In the genomic region with DNA sequence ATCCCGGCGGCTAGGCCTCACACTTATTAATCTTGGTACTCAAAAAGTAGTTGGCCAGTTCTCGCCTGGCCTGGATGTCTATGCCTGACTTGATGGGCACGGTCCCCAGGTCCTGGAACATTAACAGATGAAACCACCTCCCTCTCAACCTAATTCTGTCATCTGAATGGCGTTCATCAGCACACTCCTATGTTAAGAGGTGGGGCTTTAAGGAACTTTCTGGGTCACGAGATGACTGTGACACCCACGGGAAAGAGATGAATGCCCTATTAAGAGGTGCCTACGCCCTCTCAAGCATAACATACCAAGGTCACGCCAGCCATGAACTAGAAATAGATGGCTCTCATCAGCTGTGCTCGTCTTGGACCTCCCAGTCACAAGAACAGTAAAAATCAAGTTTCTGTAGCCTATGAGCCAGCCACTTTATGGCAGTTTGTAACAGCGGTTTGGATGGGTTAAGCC, we compare ENCODE assay signal across 8 mouse cellular contexts. TPM values are rescaled to one million over a fixed set of nuclear protein-coding genes. Genes with fewer than 3 reads are reported as not detected.
DNase-seq lines count a peak whose midpoint lies in the region; ATAC-seq and TF ChIP-seq lines count a peak whose summit lies in the region.

No protein-coding gene starts in this region.

- no peak for DNase-seq in lung, embryonic 14.5 days
- no peak for DNase-seq in lung, postnatal 36 days
- DNase-seq in heart, postnatal 4 days = peak; percentile 12
- DNase-seq in adrenal gland, postnatal 10 days = no peak
- DNase-seq in left cerebral cortex, adult 11 months (ENCODE audit: low spot score) = no peak
- no peak for DNase-seq in kidney, postnatal 4 days

- 8% methylated on average over 11 of the region's 11 CpGs for WGBS in lung, embryonic 14.5 days
- WGBS in macrophage (ENCODE audit: missing documents) = 31% methylated on average over 11 of the region's 11 CpGs

- peak overlapping the region; percentile 96 for H3K9ac ChIP-seq in lung, embryonic 14.5 days

- peaks cover 42% of the 10 kb centered on the region for H3K79me2 ChIP-seq in macrophage (ENCODE audit: inconsistent target)

- H3K27me3 ChIP-seq in lung, embryonic 14.5 days (ENCODE audit: insufficient read depth, low read length) = no peaks in the 10 kb centered on the region

- TF ChIP-seq CTCF in lung, embryonic 14.5 days (IDR thresholded peaks at IDR 0.05; ENCODE audit: low read depth) = no peak
- no peak for TF ChIP-seq CTCF in bone marrow macrophage, adult 2 months (IDR thresholded peaks at IDR 0.05; ENCODE audit: low read depth, low read length)

- H3K4me3 ChIP-seq in lung, embryonic 14.5 days (ENCODE audit: low read depth, low read length) = peak overlapping the region; percentile 97
- H3K4me3 ChIP-seq in bone marrow macrophage, adult 2 months (ENCODE audit: insufficient read depth, low read length) = peak overlapping the region; percentile 69
- H3K4me3 ChIP-seq in macrophage (ENCODE audit: inconsistent target) = peak overlapping the region; percentile 46

- peaks cover 23% of the 10 kb centered on the region for H3K36me3 ChIP-seq in lung, embryonic 14.5 days (ENCODE audit: insufficient read depth)
- H3K36me3 ChIP-seq in macrophage (ENCODE audit: inconsistent target) = no peaks in the 10 kb centered on the region

- no peaks in the 10 kb centered on the region for H3K9me3 ChIP-seq in lung, embryonic 14.5 days (ENCODE audit: low read depth, low read length)

- TF ChIP-seq POLR2A in bone marrow macrophage, adult 2 months (IDR thresholded peaks at IDR 0.05; ENCODE audit: borderline replicate concordance, low read depth, low read length) = no peak

- H3K27ac ChIP-seq in lung, embryonic 14.5 days (ENCODE audit: low read depth) = peak overlapping the region; percentile 88
- H3K27ac ChIP-seq in bone marrow macrophage, adult 2 months (ENCODE audit: insufficient read depth, low read depth, low read length) = peak overlapping the region; percentile 89
- H3K27ac ChIP-seq in macrophage = peak overlapping the region; percentile 83

- 0 out of 2 replicates have a peak, but pooled peaks cover 3% of the 10 kb centered on the region for H3K4me1 ChIP-seq in lung, embryonic 14.5 days (ENCODE audit: insufficient read depth)
- peaks cover 43% of the 10 kb centered on the region for H3K4me1 ChIP-seq in bone marrow macrophage, adult 2 months (ENCODE audit: control insufficient read depth, insufficient read depth, low read length)

- H3K4me2 ChIP-seq in lung, embryonic 14.5 days = peak overlapping the region; percentile 78

- no peak; the same call in none of the 2 replicates for ATAC-seq in lung, embryonic 14.5 days (ENCODE audit: insufficient read depth)

RNA-seq across cellular contexts. Expression of gene Tmf1, which starts 0.5 kb away (rescaled TPM):
- polyA plus RNA-seq in lung, embryonic 14.5 days (2014; fragmentation: Nextera tagmentation; extraction: Ambion mirVana) = 30.3 and 32.6 TPM in 2 replicates
- 67.5 and 69.8 TPM in 2 replicates for polyA plus RNA-seq in bone marrow macrophage, adult 2 months (2012; ENCODE audit: insufficient read depth, insufficient read length, missing spikeins)
- total RNA-seq in heart, postnatal 4 days (2021) = 10 to 100 TPM; 34.1 to 35.3 TPM
- 10 to 100 TPM; 42.4 to 92.0 (median 68.5) TPM for total RNA-seq in macrophage (2018; cell fraction: chromatin; rRNA removed)
- total RNA-seq in macrophage (2018; cell fraction: cytosol; rRNA removed) = 10 to 100 TPM; 36.6 to 66.2 (median 47.8) TPM
- total RNA-seq in macrophage (2018; cell fraction: nucleus; rRNA removed) = 10 to 100 TPM; 38.4 to 89.1 (median 56.8) TPM
- polyA plus RNA-seq in macrophage (2018) = 19.9 to 24.8 TPM (median 20.9 TPM) in 3 replicates
- total RNA-seq in adrenal gland, postnatal 10 days (2021) = 10 to 100 TPM; 37.0 to 43.5 TPM

RNA-seq across cellular contexts. Expression of gene Uba3, which starts 26.0 kb away (rescaled TPM):
- polyA plus RNA-seq in lung, embryonic 14.5 days (2014; fragmentation: Nextera tagmentation; extraction: Ambion mirVana) = 83.5 and 85.6 TPM in 2 replicates
- polyA plus RNA-seq in bone marrow macrophage, adult 2 months (2012; ENCODE audit: insufficient read depth, insufficient read length, missing spikeins) = 36.9 and 38.7 TPM in 2 replicates
- total RNA-seq in heart, postnatal 4 days (2021) = 10 to 100 TPM; 80.9 to 86.9 TPM
- 100 to 1,000 TPM in 13 of 26 experiments, 10 to 100 TPM in 13; 41.1 to 153 (median 102) TPM for total RNA-seq in macrophage (2018; cell fraction: chromatin; rRNA removed)
- 10 to 100 TPM; 33.3 to 41.9 (median 36.9) TPM for total RNA-seq in macrophage (2018; cell fraction: cytosol; rRNA removed)
- 100 to 1,000 TPM in 2 of 26 experiments, 10 to 100 TPM in 24; 34.7 to 113 (median 66.4) TPM for total RNA-seq in macrophage (2018; cell fraction: nucleus; rRNA removed)
- polyA plus RNA-seq in macrophage (2018) = 40.7 to 57.8 TPM (median 56.6 TPM) in 3 replicates
- total RNA-seq in adrenal gland, postnatal 10 days (2021) = 10 to 100 TPM; 59.4 to 66.5 TPM

RNA-seq across cellular contexts. Expression of gene Eogt, which starts 30.4 kb away (rescaled TPM):
- 26.8 and 28.2 TPM in 2 replicates for polyA plus RNA-seq in lung, embryonic 14.5 days (2014; fragmentation: Nextera tagmentation; extraction: Ambion mirVana)
- polyA plus RNA-seq in bone marrow macrophage, adult 2 months (2012; ENCODE audit: insufficient read depth, insufficient read length, missing spikeins) = 14.4 and 16.3 TPM in 2 replicates
- total RNA-seq in heart, postnatal 4 days (2021) = 10 to 100 TPM; 15.5 to 21.2 TPM
- total RNA-seq in macrophage (2018; cell fraction: chromatin; rRNA removed) = 10 to 100 TPM in 22 of 26 experiments, 1 to 10 TPM in 4; 5.0 to 23.7 (median 15.8) TPM
- 10 to 100 TPM in 21 of 26 experiments, 1 to 10 TPM in 5; 7.6 to 13.3 (median 10.6) TPM for total RNA-seq in macrophage (2018; cell fraction: cytosol; rRNA removed)
- 10 to 100 TPM in 23 of 26 experiments, 1 to 10 TPM in 3; 8.2 to 23.1 (median 17.1) TPM for total RNA-seq in macrophage (2018; cell fraction: nucleus; rRNA removed)
- 8.7 to 11.8 TPM (median 9.6 TPM) in 3 replicates for polyA plus RNA-seq in macrophage (2018)
- total RNA-seq in adrenal gland, postnatal 10 days (2021) = 10 to 100 TPM; 34.2 to 49.2 TPM

RNA-seq across cellular contexts. Expression of gene Arl6ip5, which starts 31.1 kb away (rescaled TPM):
- polyA plus RNA-seq in lung, embryonic 14.5 days (2014; fragmentation: Nextera tagmentation; extraction: Ambion mirVana) = 28.6 and 29.6 TPM in 2 replicates
- 169 and 170 TPM in 2 replicates for polyA plus RNA-seq in bone marrow macrophage, adult 2 months (2012; ENCODE audit: insufficient read depth, insufficient read length, missing spikeins)
- total RNA-seq in heart, postnatal 4 days (2021) = 10 to 100 TPM; 94.2 to 95.1 TPM
- total RNA-seq in macrophage (2018; cell fraction: chromatin; rRNA removed) = 10 to 100 TPM in 23 of 26 experiments, 1 to 10 TPM in 3; 6.7 to 35.7 (median 17.8) TPM
- total RNA-seq in macrophage (2018; cell fraction: cytosol; rRNA removed) = 100 to 1,000 TPM; 154 to 210 (median 178) TPM
- 100 to 1,000 TPM in 1 of 26 experiments, 10 to 100 TPM in 25; 42.7 to 120 (median 70.6) TPM for total RNA-seq in macrophage (2018; cell fraction: nucleus; rRNA removed)
- polyA plus RNA-seq in macrophage (2018) = 170 to 235 TPM (median 193 TPM) in 3 replicates
- total RNA-seq in adrenal gland, postnatal 10 days (2021) = 10 to 100 TPM; 79.0 to 91.6 TPM

Comparison
In these comparisons a context has a peak if more than half of its experiments do, and no peak if none do; other contexts are left out.
1. H3K4me3 ChIP-seq: peak in every context shown above with its lines; median percentile 97 in lung, embryonic 14.5 days; 69 in bone marrow macrophage, adult 2 months; 46 in macrophage.